Mouse (Mus musculus) bone marrow macrophage, adult 2 months (primary cell): ENCODE measurements at regions not wholly inside any gene's neighbourhood (a gene's known extent, or its start where the extent isn't known, plus 50 kb on each side); places are given as distances from the start of the nearest gene placed in this dataset.

Experiments used
- CTCF ChIP-seq: IDR thresholded peaks from 2 replicates; pipeline ENCODE4 v1.5.1; 2012; ENCODE audit warnings: low read depth, mild to moderate bottlenecking, low read length, moderate library complexity
- POLR2A ChIP-seq: IDR thresholded peaks from 2 replicates; pipeline ENCODE4 v1.6.1; 2012; ENCODE audit warnings: mild to moderate bottlenecking, low read depth, low read length, borderline replicate concordance

GRCm38 (mm10) chr14:87261726-87262125, 120.7 kb upstream of the Diaph3 start:
- no peak for TF ChIP-seq POLR2A
- no peak for TF ChIP-seq CTCF
